Mouse (Mus musculus): ENCODE results near the gene Med12l. TPM values are rescaled to one million over a fixed set of nuclear protein-coding genes. Genes with fewer than 3 reads are reported as not detected.

The Med12l gene
- polyA plus RNA-seq, 1 experiment from 2014 or later: 3.5 TPM

DNA sequence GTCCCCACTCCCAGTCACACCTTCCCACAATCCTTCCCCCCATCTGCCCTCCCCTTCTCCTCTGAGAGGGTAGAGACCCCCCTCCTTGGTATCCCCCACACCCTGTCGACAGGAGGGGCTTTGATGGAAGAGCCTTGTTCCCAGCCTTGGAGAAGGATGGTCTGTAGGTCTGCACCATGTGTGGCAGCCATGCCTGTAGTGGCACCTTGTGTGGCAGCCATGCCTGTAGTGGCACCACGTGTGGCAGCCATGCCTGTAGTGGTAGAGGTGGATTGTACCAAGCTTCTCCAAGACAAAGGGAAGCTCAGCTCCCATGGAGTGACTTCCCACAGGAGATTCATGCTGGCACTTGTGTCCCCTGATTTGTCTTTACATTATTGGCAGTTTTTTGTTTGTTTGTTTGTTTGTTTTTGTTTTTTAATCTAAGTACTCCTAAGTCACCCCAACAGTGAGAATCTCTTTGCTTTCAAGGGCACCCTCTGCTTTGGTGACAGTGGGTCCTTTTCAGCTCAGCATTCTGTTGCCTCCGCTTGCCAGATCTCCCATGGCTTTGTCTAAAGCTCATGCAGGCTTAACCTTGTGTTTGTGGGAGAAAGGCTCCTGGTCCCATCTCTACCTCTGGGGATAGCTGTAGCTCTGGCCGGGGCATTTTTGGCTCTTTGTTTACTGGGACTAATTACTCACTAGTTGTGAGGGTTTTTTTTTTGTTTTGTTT, 10.2 kb downstream of the Med12l start:
- Histone ChIP-seq H3K4me1 (ENCODE audit: control insufficient read depth, insufficient read depth, low read length) (no peaks in the 10 kb centered on the region), H3K9ac (ENCODE audit: low read length) (no peak overlapping the region), H3K27ac (ENCODE audit: low read depth, low read length) (no peak overlapping the region), H3K4me2 (ENCODE audit: low read depth) (no peak overlapping the region), H3K27me3 (ENCODE audit: control insufficient read depth, insufficient read depth, low read length) (no peaks in the 10 kb centered on the region), H3K9me3 (ENCODE audit: control insufficient read depth, low read length) (no peaks in the 10 kb centered on the region), H3K4me3 (ENCODE audit: low read depth, low read length) (no peak overlapping the region), H3K36me3 (ENCODE audit: control insufficient read depth, insufficient read depth, low read length) (no peaks in the 10 kb centered on the region)
- WGBS: 70% methylated on average over 4 of the region's 4 CpGs
- DNase-seq (ENCODE audit: low spot score) (no peak), ATAC-seq (ENCODE audit: insufficient read depth, low FRiP score, low TSS enrichment) (no peak)

DNA sequence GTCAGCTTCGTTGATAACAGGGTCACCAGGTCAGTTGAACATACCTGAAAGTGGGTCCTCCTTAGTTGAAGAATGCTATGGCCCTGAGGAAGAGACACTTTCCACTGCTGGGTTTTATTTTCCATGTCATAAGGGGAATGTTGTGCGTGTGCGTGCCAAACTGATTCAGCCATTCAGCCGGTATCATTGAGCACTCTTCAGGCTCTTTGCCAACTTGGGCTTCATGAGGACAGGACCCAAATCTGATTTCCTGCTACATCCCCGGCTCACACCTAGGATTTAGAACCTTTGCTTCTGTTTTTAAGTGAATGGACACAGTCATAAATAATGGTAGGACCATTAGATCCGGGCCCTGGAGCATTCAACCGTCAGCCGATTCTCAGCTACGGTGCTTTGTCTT, 10.9 kb downstream of the Med12l start:
- Histone ChIP-seq H3K4me2 (ENCODE audit: low read depth) (no peak overlapping the region), H3K9ac (ENCODE audit: low read length) (no peak overlapping the region), H3K4me3 (ENCODE audit: low read depth, low read length) (no peak overlapping the region), H3K4me1 (ENCODE audit: control insufficient read depth, insufficient read depth, low read length) (no peaks in the 10 kb centered on the region), H3K36me3 (ENCODE audit: control insufficient read depth, insufficient read depth, low read length) (no peaks in the 10 kb centered on the region), H3K27me3 (ENCODE audit: control insufficient read depth, insufficient read depth, low read length) (no peaks in the 10 kb centered on the region), H3K9me3 (ENCODE audit: control insufficient read depth, low read length) (no peaks in the 10 kb centered on the region), H3K27ac (ENCODE audit: low read depth, low read length) (no peak overlapping the region)
- DNase-seq (ENCODE audit: low spot score) (no peak), ATAC-seq (ENCODE audit: insufficient read depth, low FRiP score, low TSS enrichment) (no peak)
- 84% methylated on average over 9 of the region's 9 CpGs for WGBS

DNA sequence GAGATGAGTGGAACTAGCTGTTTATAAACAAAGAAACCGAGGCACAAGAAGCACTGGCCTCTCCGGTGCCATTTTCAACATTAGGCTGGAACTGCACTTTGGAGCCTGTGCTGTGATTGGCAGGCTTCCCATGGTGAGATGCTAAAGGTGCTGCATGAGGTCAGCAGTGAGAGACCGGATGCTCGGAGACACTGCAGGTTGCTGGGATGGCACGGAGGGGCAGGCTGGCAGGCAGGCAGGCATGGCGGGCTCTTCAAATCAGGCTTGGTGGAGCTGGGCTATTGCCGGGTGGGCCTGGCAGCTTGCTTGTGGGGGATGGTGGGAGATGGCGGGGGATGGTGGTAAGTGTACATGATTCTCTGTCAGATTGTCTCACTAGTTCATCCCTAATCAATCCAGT, 15.6 kb downstream of the Med12l start:
- Histone ChIP-seq H3K27me3 (ENCODE audit: control insufficient read depth, insufficient read depth, low read length) (no peaks in the 10 kb centered on the region), H3K9me3 (ENCODE audit: control insufficient read depth, low read length) (no peaks in the 10 kb centered on the region), H3K36me3 (ENCODE audit: control insufficient read depth, insufficient read depth, low read length) (no peaks in the 10 kb centered on the region), H3K27ac (ENCODE audit: low read depth, low read length) (no peak overlapping the region), H3K9ac (ENCODE audit: low read length) (no peak overlapping the region), H3K4me3 (ENCODE audit: low read depth, low read length) (no peak overlapping the region), H3K4me2 (ENCODE audit: low read depth) (no peak overlapping the region), H3K4me1 (ENCODE audit: control insufficient read depth, insufficient read depth, low read length) (no peaks in the 10 kb centered on the region)
- 73% methylated on average over 8 of the region's 8 CpGs for WGBS
- DNase-seq (ENCODE audit: low spot score): no peak
- ATAC-seq (ENCODE audit: insufficient read depth, low FRiP score, low TSS enrichment): no peak

DNA sequence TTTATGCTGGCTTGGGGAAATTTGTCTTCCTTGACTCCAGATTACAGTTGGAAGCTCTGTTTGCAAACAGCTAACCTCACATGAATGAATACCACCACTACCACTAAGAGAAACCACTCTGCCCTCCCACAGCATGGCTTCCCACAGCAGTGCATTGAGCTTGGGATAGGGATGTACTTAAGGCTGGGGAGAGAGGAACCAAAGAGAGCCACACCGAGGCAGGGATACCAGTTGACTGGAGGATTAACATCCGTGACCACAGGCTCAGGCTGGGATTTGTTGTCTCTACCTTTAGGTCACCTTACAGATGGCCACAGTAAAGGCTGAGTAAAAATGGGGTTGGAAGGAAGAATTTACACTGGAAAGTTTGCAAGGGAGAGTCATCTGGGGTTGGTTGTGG, 16.6 kb downstream of the Med12l start:
- no peaks in the 10 kb centered on the region for H3K9me3 ChIP-seq (ENCODE audit: control insufficient read depth, low read length)
- WGBS: 84% methylated on average over 2 of the region's 2 CpGs
- H3K27ac ChIP-seq (ENCODE audit: low read depth, low read length): no peak overlapping the region

DNA sequence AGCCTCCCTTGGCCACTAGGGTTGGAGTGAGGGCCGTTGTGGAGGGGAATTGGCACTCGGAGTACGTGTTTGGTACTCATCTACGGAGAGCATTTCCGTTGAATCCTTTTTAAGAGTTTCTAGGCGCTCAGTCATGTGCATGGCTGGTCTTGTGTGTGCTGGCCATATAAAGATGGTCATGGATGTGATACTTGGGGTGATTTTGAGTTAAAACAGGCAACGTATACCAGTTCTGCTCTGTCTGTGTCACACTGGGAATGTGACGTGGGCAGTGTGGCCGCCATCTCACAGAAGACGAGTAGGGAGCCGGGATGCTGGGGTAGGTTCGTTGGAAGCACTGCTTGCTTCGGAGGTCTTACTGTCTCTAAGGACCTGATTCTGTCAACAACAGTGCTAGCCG, 17.3 kb downstream of the Med12l start:
- ATAC-seq (ENCODE audit: insufficient read depth, low FRiP score, low TSS enrichment): no peak
- Histone ChIP-seq H3K27ac (ENCODE audit: low read depth, low read length) (no peak overlapping the region), H3K4me2 (ENCODE audit: low read depth) (no peak overlapping the region), H3K9me3 (ENCODE audit: control insufficient read depth, low read length) (no peaks in the 10 kb centered on the region), H3K9ac (ENCODE audit: low read length) (no peak overlapping the region), H3K27me3 (ENCODE audit: control insufficient read depth, insufficient read depth, low read length) (no peaks in the 10 kb centered on the region), H3K36me3 (ENCODE audit: control insufficient read depth, insufficient read depth, low read length) (no peaks in the 10 kb centered on the region), H3K4me3 (ENCODE audit: low read depth, low read length) (no peak overlapping the region), H3K4me1 (ENCODE audit: control insufficient read depth, insufficient read depth, low read length) (no peaks in the 10 kb centered on the region)
- DNase-seq (ENCODE audit: low spot score): no peak
- WGBS: 96% methylated on average over 14 of the region's 14 CpGs

More for the DNA sequence above, 16.6 kb downstream of the Med12l start:
- ATAC-seq (ENCODE audit: insufficient read depth, low FRiP score, low TSS enrichment) (no peak), DNase-seq (ENCODE audit: low spot score) (no peak)
- Histone ChIP-seq H3K4me1 (ENCODE audit: control insufficient read depth, insufficient read depth, low read length) (no peaks in the 10 kb centered on the region), H3K9ac (ENCODE audit: low read length) (no peak overlapping the region), H3K4me2 (ENCODE audit: low read depth) (no peak overlapping the region), H3K36me3 (ENCODE audit: control insufficient read depth, insufficient read depth, low read length) (no peaks in the 10 kb centered on the region), H3K27me3 (ENCODE audit: control insufficient read depth, insufficient read depth, low read length) (no peaks in the 10 kb centered on the region), H3K4me3 (ENCODE audit: low read depth, low read length) (no peak overlapping the region)

DNA sequence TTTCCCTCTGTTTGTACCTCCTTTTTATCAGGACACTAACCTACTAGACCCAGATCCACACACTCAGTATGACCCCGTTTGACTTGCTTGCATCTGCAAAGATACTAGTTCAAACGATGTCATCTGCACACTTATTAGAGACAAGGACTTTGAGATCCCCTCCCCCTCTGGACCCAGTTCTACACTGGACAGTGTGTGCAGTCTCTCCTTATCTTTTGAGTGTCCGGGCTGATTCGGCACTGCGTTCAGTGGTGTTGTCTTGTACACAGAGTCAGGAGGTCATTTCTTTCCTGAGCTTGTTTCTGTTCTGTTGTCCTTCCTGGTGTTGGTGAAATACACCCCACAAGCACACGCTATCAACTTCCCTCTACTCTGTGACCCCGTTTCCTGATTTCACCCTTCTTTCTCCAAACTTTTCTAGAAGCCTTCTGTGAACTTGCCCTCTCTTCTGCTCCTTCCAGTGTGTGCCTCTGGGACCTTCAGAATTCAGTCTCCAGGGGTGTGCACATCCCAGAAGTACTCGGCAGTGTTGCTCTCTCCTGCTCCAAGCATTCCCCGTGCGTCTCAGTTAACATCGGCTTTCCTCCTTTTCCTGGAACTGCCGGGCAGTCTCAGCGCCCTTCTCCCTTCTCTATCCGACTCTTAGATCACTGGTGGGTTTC, 19.0 kb downstream of the Med12l start:
- Histone ChIP-seq H3K9me3 (ENCODE audit: control insufficient read depth, low read length) (no peaks in the 10 kb centered on the region), H3K4me3 (ENCODE audit: low read depth, low read length) (no peak overlapping the region), H3K36me3 (ENCODE audit: control insufficient read depth, insufficient read depth, low read length) (no peaks in the 10 kb centered on the region), H3K27me3 (ENCODE audit: control insufficient read depth, insufficient read depth, low read length) (no peaks in the 10 kb centered on the region), H3K4me2 (ENCODE audit: low read depth) (no peak overlapping the region), H3K27ac (ENCODE audit: low read depth, low read length) (no peak overlapping the region), H3K4me1 (ENCODE audit: control insufficient read depth, insufficient read depth, low read length) (no peaks in the 10 kb centered on the region), H3K9ac (ENCODE audit: low read length) (no peak overlapping the region)
- no peak for DNase-seq (ENCODE audit: low spot score)
- no peak for ATAC-seq (ENCODE audit: insufficient read depth, low FRiP score, low TSS enrichment)
- WGBS: 71% methylated on average over 14 of the region's 14 CpGs

DNA sequence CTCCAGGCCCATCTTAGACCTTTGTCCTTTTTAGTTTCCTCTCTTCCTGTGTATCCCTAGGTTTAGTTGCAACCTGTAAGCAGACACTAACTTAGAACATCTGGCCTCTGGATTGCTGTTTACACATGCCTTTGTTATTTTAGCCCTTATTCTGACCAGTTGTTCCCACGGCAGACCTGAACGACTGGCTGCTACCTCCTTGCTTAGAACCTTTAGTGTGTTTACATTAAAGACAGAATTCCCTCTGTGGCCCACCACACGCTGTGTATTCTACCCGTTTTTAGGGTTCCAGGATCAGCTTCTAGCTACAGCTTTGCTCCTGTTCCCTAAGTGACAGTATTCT, 19.5 kb downstream of the Med12l start:
- Histone ChIP-seq H3K36me3 (ENCODE audit: control insufficient read depth, insufficient read depth, low read length) (no peaks in the 10 kb centered on the region), H3K4me3 (ENCODE audit: low read depth, low read length) (no peak overlapping the region), H3K9ac (ENCODE audit: low read length) (no peak overlapping the region), H3K9me3 (ENCODE audit: control insufficient read depth, low read length) (no peaks in the 10 kb centered on the region), H3K27me3 (ENCODE audit: control insufficient read depth, insufficient read depth, low read length) (no peaks in the 10 kb centered on the region), H3K4me2 (ENCODE audit: low read depth) (no peak overlapping the region), H3K27ac (ENCODE audit: low read depth, low read length) (no peak overlapping the region), H3K4me1 (ENCODE audit: control insufficient read depth, insufficient read depth, low read length) (no peaks in the 10 kb centered on the region)
- ATAC-seq (ENCODE audit: insufficient read depth, low FRiP score, low TSS enrichment) (no peak), DNase-seq (ENCODE audit: low spot score) (no peak)
- WGBS: 44% methylated on average over 4 of the region's 4 CpGs

DNA sequence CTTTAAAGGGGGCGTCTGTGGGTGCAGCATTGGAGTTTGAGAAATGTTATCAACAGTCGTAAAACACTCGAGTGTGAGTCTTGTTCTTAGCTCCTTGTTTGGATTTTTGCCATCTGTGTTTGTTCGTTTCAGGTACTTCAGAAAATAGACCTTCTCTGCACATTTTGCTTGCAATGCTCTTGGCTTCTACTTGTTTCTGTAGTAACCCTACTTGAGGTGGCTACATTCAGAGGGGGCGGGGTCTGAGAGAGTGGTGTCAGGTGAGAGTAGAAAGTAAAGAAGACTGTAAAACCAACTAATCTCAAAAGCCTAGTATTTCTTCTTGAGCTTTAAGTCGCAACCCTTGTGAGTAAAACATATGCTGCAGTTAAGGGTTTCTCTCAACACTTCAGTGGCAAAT, 23.1 kb downstream of the Med12l start:
- Histone ChIP-seq H3K4me1 (ENCODE audit: control insufficient read depth, insufficient read depth, low read length) (no peaks in the 10 kb centered on the region), H3K4me3 (ENCODE audit: low read depth, low read length) (no peak overlapping the region), H3K36me3 (ENCODE audit: control insufficient read depth, insufficient read depth, low read length) (no peaks in the 10 kb centered on the region), H3K9me3 (ENCODE audit: control insufficient read depth, low read length) (no peaks in the 10 kb centered on the region), H3K4me2 (ENCODE audit: low read depth) (no peak overlapping the region), H3K27ac (ENCODE audit: low read depth, low read length) (no peak overlapping the region), H3K27me3 (ENCODE audit: control insufficient read depth, insufficient read depth, low read length) (no peaks in the 10 kb centered on the region), H3K9ac (ENCODE audit: low read length) (no peak overlapping the region)
- no peak for DNase-seq (ENCODE audit: low spot score)
- ATAC-seq (ENCODE audit: insufficient read depth, low FRiP score, low TSS enrichment): no peak
- WGBS: 85% methylated on average over 6 of the region's 6 CpGs

DNA sequence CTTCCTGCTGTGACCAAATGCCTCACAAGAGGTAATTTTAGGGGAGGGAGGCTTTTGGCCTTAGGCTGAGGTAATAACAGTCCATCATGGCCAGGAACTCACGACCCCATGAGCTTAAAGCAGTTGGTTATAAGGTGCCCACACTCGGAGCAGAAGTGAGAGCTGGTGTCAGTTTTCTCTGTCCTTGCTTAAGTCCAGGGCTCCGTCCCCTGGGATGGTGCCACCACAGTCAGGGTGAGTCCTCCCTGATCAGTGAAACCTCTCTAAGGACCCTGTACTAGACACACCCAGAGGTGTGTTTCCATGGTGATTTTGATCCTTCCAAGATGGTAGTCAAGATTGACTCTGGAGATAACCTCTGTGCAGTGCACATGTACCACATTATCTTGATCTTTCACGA, 25.4 kb downstream of the Med12l start:
- H3K4me3 ChIP-seq (ENCODE audit: low read depth, low read length): no peak overlapping the region
- no peak for DNase-seq (ENCODE audit: low spot score)
- H3K36me3 ChIP-seq (ENCODE audit: control insufficient read depth, insufficient read depth, low read length): no peaks in the 10 kb centered on the region
- no peak for ATAC-seq (ENCODE audit: insufficient read depth, low FRiP score, low TSS enrichment)
- H3K4me2 ChIP-seq (ENCODE audit: low read depth): no peak overlapping the region
- no peak overlapping the region for H3K27ac ChIP-seq (ENCODE audit: low read depth, low read length)
- no peak overlapping the region for H3K9ac ChIP-seq (ENCODE audit: low read length)
- no peaks in the 10 kb centered on the region for H3K9me3 ChIP-seq (ENCODE audit: control insufficient read depth, low read length)
- H3K27me3 ChIP-seq (ENCODE audit: control insufficient read depth, insufficient read depth, low read length): no peaks in the 10 kb centered on the region
- 43% methylated on average over 4 of the region's 4 CpGs for WGBS
- no peaks in the 10 kb centered on the region for H3K4me1 ChIP-seq (ENCODE audit: control insufficient read depth, insufficient read depth, low read length)
